Mouse (Mus musculus) heart, postnatal 0 days (tissue): ENCODE data around the gene Gm10135. TPM values are rescaled to one million over a fixed set of nuclear protein-coding genes. Genes with fewer than 3 reads are reported as not detected.
"Not testable (repeated sequence)": the region's sequence is repeated elsewhere in the genome, so short reads cannot be mapped to it uniquely, and the experiment has no call there.

ENCODE experiments used
- ATAC-seq: fragments of 200-750 bp; cut with Nextera tagmentation; 2 replicates; pipeline ENCODE4 v1.8.0; 2017; ENCODE audit warnings: low read depth, moderate number of reproducible peaks, moderate library complexity; ENCODE audit not compliant: insufficient read depth
- DNase-seq: peaks from one replicate; pipeline ENCODE4 v3.0.0-alpha.2; 2016; ENCODE audit warnings: low spot score
- H3K27ac ChIP-seq: fragments of 300-500 bp; sonication (generic); 2 replicates; pipeline ENCODE4 v1.5.1; 2014; ENCODE audit warnings: low read depth, mild to moderate bottlenecking
- H3K27me3 ChIP-seq: fragments of 300-500 bp; sonication (generic); 2 replicates; pipeline ENCODE4 v1.6.1; 2014; ENCODE audit warnings: low read length, mixed read lengths; ENCODE audit not compliant: control insufficient read depth, insufficient read depth
- H3K36me3 ChIP-seq: fragments of 300-500 bp; sonication (generic); replicated peaks from 2 replicates; pipeline ENCODE4 v1.6.1; 2014; ENCODE audit warnings: low read length, mixed read lengths; ENCODE audit not compliant: control insufficient read depth, insufficient read depth
- H3K4me1 ChIP-seq: fragments of 300-500 bp; sonication (generic); 2 replicates; pipeline ENCODE4 v1.6.1; 2014; ENCODE audit warnings: antibody characterized with exemption; ENCODE audit not compliant: control insufficient read depth, insufficient read depth
- H3K4me2 ChIP-seq: fragments of 300-500 bp; sonication (generic); 2 replicates; pipeline ENCODE4 v1.6.1; 2014; ENCODE audit warnings: low read depth, mild to moderate bottlenecking, low read length, moderate library complexity
- H3K4me3 ChIP-seq: fragments of 300-500 bp; sonication (generic); 2 replicates; pipeline ENCODE4 v1.5.1; 2014; ENCODE audit warnings: low read depth, low read length
- H3K9ac ChIP-seq: fragments of 300-500 bp; sonication (generic); replicated peaks from 2 replicates; pipeline ENCODE4 v1.6.1; 2014; ENCODE audit warnings: low read depth, low read length, mixed read lengths
- H3K9me3 ChIP-seq: fragments of 300-500 bp; sonication (generic); replicated peaks from 2 replicates; pipeline ENCODE4 v1.6.1; 2016; ENCODE audit warnings: low read length; ENCODE audit not compliant: control insufficient read depth
- CTCF ChIP-seq: IDR thresholded peaks from 2 replicates; pipeline ENCODE4 v1.5.1; 2016; ENCODE audit warnings: antibody characterized with exemption, control low read depth, low read depth
- EP300 ChIP-seq: IDR thresholded peaks from 2 replicates; pipeline ENCODE4 v1.6.1; 2016; ENCODE audit warnings: antibody characterized with exemption, low read depth
- WGBS: fragments of 180-500 bp; shearing (Covaris S2); extraction: QIAGEN DNeasy Blood & Tissue Kit; methylation state at CpG from one replicate; pipeline ENCODE4 v1.1.7; 2014; 5-methylcytosine and 5-hydroxymethylcytosine counted together
- polyA plus RNA-seq: library from polyadenylated mRNA; unstranded; fragments of >200 nt; fragmentation: Nextera tagmentation; extraction: Ambion mirVana; gene quantifications from 2 replicates; pipeline ENCODE4 v1.2.1, GENCODE M21; 2015
- total RNA-seq: library from RNA; depleted of rRNA; stranded (reverse); fragments of >200 nt; gene quantifications from 2 replicates; pipeline ENCODE4 v1.2.3, GENCODE M21; 2014; ENCODE audit warnings: low replicate concordance

Gene Gm10135
- total and polyA plus RNA-seq, 2 experiments from 2014 or later, result not detected

DNA sequence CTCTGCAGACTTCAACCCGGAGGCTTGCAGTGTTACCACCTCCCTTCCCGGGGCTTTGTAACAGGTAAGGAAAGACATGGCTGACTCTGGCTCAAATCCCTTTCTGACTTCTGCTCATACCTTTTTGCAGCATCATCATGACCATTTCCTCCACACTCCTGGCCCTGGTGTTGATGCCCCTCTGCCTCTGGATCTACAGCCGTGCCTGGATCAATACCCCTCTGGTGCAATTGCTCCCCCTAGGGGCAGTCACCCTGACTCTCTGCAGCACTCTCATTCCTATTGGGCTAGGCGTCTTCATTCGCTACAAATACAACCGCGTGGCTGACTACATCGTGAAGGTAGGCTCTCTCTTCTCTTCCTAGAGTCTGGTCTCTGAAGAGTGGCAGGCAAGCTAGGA is 33.7 kb upstream of the Gm10135 start:
- ATAC-seq, H3K4me2 ChIP-seq, H3K9ac ChIP-seq, H3K9me3 ChIP-seq, DNase-seq, H3K4me3 ChIP-seq, H3K27ac ChIP-seq, H3K36me3 ChIP-seq, H3K4me1 ChIP-seq: not testable (repeated sequence)
- WGBS, result 39% methylated on average over 8 of the region's 8 CpGs
- peaks cover 22% of the 10 kb centered on the region for H3K27me3 ChIP-seq
- TF ChIP-seq CTCF, result peak; percentile 31

- peak overlapping the region; percentile 42; the same call in 1 of the 2 replicates for H3K4me3 ChIP-seq
Measured at GRCm38 (mm10) chr5:73007582-73007959, 33.1 kb upstream of the Gm10135 start.

GRCm38 (mm10) chr5:73006784-73007581 is 32.5 kb upstream of the Gm10135 start, which contains the start of gene Slc10a4:
Gene Slc10a4 (plus strand): TSS chr5:73006883.
- H3K9ac ChIP-seq, result no peak within 1 kb of the TSS
- peaks cover 7% of the 10 kb centered on the region for H3K4me1 ChIP-seq
- ATAC-seq (peak; percentile 71), DNase-seq (no peak)
- no peaks in the 10 kb centered on the region for H3K36me3 ChIP-seq
- H3K4me2 ChIP-seq, result peak within 1 kb of the TSS; percentile 62
- no peak for TF ChIP-seq CTCF
- no peak for TF ChIP-seq EP300
- peak within 1 kb of the TSS; percentile 42 for H3K4me3 ChIP-seq
- 7% methylated on average over 64 of the region's 65 CpGs for WGBS
- H3K27ac ChIP-seq, result no peak within 1 kb of the TSS
- H3K9me3 ChIP-seq, result no peaks in the 10 kb centered on the region
- peaks cover 22% of the 10 kb centered on the region for H3K27me3 ChIP-seq

More at GRCm38 (mm10) chr5:73007582-73007959, 33.1 kb upstream of the Gm10135 start:
- peak overlapping the region; percentile 62; the same call in 1 of the 2 replicates for H3K4me2 ChIP-seq
- no peaks in the 10 kb centered on the region for H3K9me3 ChIP-seq
- H3K36me3 ChIP-seq, result no peaks in the 10 kb centered on the region
- no peak for DNase-seq
- peaks cover 22% of the 10 kb centered on the region for H3K27me3 ChIP-seq
- peaks cover 7% of the 10 kb centered on the region for H3K4me1 ChIP-seq
- TF ChIP-seq CTCF (no peak), EP300 (no peak)
- WGBS, result 35% methylated on average over 5 of the region's 5 CpGs
- H3K9ac ChIP-seq, result no peak overlapping the region
- no peak for ATAC-seq
- no peak overlapping the region for H3K27ac ChIP-seq

DNA sequence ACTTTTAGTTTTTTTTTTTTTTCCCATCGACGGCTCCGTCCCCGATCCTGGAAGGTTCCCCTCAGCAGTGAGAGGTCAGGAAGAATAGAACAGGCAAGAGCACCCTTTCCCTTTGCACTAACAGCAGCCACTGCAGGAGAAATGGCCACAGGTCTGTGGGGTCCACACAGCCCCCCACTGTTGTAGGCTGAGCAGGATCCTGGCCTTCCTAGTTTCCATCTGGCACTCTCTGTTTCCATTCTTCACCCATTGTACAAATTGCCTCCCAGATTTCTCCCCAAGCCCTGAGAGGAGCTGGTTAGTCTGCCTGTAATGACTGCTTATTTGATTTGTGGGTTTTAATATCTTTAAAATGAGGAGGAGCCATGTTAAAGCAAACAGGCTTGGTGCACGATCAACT is 29.5 kb upstream of the Gm10135 start:
- TF ChIP-seq EP300, result no peak
- TF ChIP-seq CTCF, result no peak
- Histone ChIP-seq H3K36me3 (no peaks in the 10 kb centered on the region), H3K4me2 (no peak overlapping the region), H3K27me3 (peaks cover 22% of the 10 kb centered on the region), H3K4me3 (no peak overlapping the region), H3K27ac (no peak overlapping the region), H3K9me3 (no peaks in the 10 kb centered on the region), H3K9ac (no peak overlapping the region), H3K4me1 (peaks cover 7% of the 10 kb centered on the region)
- DNase-seq (no peak), ATAC-seq (no peak)
- 80% methylated on average over 5 of the region's 5 CpGs for WGBS

DNA sequence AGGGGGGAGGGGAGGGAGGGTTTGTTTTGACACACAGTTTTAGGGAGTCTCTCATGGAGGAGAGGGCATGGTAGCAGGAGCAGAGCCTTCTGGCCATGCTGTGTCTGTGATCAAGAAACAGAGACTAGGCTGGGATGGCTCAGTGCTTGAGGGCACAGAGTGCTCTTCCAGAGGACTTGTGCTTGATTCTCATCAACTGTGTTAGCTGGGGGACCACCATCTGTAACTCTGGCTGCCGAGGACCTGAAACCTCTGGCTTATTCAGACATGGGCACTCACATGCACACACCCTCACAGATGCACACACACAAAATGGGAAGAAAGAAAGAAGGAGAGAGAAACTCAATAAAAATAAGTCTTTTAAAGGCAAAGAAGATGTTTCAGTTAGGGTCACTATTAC is 24.0 kb upstream of the Gm10135 start:
- not testable (repeated sequence) for H3K9me3 ChIP-seq, H3K4me2 ChIP-seq, H3K9ac ChIP-seq, H3K4me1 ChIP-seq, H3K27ac ChIP-seq, DNase-seq, H3K36me3 ChIP-seq, H3K27me3 ChIP-seq, H3K4me3 ChIP-seq, ATAC-seq
- WGBS, result 65% methylated on average over 1 of the region's 1 CpGs

DNA sequence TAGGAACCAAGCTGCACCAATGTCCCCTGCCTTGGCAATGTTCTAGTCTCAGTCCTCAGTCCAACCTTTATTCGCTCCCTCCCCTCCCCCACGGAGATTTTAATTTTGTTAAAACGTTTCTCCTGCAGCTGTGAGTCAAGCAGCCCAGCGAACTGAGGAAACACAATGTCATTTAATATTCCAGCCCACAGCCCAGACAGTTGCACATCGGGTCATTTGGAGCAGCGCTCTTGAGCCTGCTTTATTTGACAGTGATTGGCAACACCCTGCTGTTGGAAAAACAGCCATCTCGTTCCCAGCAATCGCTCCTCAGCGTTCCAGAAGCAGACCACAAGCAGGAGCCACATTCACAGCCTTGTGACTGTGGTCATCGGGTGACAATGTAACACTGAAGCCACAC is 20.9 kb upstream of the Gm10135 start:
- no peaks in the 10 kb centered on the region for H3K4me1 ChIP-seq
- DNase-seq, result no peak
- 28% methylated on average over 10 of the region's 10 CpGs for WGBS
- H3K4me3 ChIP-seq, result no peak overlapping the region
- no peak for ATAC-seq
- H3K27ac ChIP-seq, result no peak overlapping the region
- TF ChIP-seq EP300, result no peak
- TF ChIP-seq CTCF, result no peak
- no peak overlapping the region for H3K4me2 ChIP-seq
- no peaks in the 10 kb centered on the region for H3K36me3 ChIP-seq
- no peak overlapping the region for H3K9ac ChIP-seq
- H3K27me3 ChIP-seq, result no peaks in the 10 kb centered on the region
- no peaks in the 10 kb centered on the region for H3K9me3 ChIP-seq
